Mouse (Mus musculus) neural tube, embryonic 10.5 days (tissue): Measurements from ENCODE around the gene Rhoq.
A peak's percentile ranks its signal among the peaks of the same experiment; 100 is the strongest.

Experiments used
- DNase-seq: peaks from one replicate; pipeline ENCODE4 v3.0.0-alpha.2; 2017; ENCODE audit warnings: low spot score; ENCODE audit errors: extremely low spot score

Rhoq gene

DNA sequence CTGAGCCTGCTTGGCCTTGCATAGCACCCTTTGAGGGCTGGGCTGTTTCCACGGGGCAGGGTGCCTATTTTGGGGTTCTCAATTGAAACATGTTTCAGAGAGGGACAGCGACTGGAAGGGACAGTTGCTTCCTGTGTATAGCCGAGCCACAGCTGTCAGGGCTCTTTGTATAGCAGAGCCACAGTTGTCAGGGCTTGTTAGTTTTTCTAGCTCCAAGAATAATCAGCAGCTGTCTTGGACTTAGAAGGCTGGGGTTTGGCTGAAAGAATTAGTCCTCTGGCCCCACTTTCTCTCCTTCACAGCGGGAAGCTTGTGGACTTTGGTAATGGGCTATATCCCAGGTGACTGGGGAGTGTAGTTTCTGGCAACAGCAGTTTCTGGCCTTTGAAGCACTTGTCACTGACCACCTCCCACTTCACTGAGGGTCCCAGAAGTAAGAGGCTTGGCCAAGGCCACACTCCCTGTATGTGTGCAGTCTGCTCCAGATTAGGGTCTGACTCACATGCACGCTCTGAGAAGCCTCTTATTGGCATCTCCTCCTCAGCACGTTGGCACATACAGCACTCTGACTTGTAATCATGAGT is 25.8 kb downstream of the Rhoq start:
- DNase-seq = no peak

DNA sequence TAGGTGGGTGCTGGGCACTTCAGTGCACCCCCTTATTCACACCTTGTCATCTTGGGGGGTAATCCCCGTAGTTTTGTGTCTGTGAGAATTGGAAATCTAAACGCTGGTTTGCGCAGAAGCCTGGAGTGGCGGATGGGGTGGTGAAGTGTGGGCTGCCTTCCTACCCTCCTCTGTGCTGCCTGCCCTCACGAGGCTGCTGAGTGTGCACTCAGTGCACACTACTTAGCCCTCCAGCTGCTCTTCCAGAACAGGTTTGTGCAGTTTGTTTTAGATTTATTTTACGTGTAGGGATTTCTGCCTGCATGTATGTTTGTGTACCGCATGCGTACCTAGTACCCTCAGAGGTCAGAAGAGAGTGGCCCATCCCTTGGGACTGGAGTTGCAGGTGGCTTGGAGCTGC is 28.4 kb downstream of the Rhoq start:
- no peak for DNase-seq

DNA sequence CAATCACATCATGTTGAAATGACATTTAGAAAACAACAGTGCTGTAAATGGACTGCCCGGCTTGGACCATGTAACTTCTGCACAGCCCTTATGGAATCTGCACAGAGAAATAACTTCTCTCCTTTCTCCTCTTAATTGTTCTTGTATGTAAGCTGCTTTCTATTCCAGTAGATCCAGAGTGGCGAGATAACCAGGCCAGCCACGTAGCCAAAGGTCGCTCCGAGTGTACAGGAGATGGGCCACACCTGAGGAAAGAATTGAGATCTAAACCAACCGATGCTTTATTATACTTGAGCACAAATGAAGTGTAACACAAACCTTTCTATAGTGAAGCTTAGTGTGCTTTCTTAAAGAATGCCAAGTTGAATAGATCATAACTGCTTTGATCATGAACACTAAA is 34.4 kb downstream of the Rhoq start:
- no peak for DNase-seq

DNA sequence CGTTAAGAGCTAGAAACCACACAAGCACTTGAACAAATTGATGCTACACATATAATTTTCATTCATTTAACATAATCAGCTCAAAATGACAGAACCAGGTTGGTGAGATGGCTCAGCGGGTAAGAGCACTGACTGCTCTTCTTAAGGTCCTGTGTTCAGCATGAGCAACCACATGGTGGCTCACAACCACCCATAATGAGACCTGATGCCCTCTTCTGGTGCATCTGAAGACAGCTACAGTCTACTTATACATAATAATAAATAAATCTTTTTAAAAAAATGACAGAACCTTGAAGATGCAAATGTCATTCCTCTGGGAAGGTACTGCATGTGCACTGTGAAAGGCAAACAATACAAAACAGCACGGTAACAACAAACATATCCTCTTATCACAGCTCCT is 46.1 kb downstream of the Rhoq start:
- DNase-seq = no peak

DNA sequence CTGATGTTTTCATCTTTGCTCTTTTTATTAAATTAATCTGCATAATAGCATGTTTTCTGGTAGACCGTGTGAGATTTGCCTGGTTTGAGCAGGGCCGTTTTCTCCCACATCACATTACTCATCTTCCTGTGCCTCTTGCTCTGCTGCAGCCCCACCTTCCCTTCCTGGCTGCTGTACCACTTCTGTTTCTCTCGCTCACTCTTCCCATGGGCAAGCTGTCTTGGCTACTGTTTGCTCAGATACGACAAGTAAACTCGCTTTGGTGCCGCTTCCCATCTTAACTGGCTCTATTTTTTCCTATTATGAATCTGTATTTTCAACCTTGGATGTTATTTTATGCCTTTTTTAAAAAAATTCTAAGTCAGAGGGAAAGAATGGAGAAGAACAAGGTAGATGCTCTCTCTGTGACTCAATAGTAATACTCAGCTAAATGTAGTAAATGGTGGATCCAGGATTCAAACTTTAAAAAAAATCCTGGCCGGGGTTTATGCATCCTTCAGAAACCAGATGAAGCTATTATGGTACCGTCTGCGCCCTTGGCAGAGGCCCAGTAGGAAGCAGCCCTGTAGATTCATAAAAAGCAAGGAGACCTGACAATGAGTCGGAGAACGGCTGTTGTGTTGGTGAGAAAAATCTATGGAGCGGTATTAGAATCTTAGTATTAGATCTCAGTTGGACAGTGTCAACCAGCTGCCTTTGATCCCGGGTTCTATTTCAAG is 48.6 kb downstream of the Rhoq start:
- no peak for DNase-seq

DNA sequence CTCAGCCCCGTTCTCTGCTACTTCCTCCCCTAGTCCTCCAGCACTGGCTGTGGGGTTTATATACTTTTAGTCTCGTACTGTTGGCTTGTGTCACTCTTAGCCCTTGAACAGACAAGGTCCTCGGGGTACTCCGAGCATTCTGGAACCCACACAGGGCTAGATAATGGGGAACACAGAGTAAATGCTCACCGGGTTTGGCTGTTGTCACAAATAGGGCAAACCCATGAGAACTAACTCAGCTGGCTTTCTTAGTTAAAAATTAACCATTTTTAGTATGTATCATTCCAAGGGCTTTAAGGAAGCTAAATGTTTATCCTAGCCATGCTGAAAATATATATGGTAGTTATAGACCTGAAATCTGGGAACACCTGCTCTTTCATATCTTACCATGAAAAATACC is 56.8 kb downstream of the Rhoq start:
- DNase-seq = no peak

DNA sequence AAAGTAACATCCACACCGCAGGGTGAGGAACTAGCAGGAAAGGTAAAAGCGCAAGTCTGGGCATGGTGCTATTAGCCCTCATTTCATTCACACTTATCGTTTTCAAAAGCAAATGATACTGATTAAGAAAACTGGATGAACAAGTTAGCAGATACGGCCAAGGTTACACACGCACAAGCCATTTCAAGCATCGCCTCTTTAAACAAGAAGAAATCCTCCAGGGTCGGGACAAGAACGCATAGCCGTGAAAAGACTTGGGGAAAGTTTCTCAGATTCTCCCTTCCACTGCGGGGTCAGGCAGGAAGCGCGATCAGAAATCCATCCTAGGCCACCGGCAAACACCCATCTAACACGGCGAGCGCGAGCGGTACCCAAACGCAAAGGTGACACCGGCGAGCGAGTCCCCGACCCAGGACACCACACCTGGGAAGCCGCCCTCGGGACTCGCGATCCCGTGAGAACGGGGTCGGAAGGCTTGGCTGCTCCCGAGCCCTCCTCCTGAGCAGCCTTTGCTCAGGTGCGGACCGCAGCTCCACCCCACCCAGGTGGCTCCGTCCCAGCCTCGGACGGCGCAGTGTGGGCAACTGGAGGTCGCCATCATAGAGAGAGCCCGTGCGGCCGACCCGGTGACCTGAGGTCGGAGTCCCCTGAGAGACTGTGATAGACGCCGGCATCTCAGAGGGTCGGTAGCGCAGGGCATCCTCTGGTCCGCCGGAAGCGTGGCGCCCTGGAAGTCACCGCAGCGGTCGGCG is 61.8 kb downstream of the Rhoq start:
- no peak for DNase-seq

DNA sequence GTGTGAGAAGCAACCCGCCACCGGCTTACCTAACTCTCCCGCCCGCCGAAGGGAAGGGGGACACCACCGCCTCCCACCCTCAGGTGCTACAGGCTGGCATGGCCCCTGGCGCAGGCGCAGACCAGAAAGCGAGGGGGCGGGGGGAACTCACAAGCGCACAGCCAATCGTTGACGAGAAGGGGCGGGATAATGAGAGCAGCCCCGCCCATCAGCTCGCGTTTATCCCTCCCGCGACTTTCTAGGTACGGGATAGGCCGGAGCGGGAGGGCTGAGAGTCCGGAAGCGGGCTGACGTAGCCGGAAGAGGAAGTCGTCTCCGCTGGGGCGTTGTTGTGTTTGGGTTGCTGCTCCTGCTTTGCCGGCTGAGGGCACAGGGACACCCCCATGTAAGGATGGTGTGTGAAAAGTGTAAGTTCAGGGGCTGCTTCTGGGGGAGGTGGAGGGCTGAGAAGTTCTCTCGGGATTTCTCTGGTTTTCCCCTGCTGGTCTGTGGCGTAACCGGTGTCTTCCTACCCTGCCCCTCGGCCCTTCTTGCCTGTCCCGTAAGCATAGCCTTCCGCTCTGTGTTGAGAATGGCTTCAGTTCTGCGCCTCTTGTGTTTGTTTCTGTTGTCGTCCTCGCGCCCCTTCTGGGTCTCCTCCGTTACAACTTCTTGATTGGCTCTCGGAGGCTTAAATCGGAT is 62.5 kb downstream of the Rhoq start, which contains the start of the genes Pigf and Cript:
Pigf (minus strand) TSS at position 138 of the 681 bp plus-strand sequence.
Cript (plus strand) TSS at position 282 of the 681 bp plus-strand sequence.
- peak; percentile 96 for DNase-seq

DNA sequence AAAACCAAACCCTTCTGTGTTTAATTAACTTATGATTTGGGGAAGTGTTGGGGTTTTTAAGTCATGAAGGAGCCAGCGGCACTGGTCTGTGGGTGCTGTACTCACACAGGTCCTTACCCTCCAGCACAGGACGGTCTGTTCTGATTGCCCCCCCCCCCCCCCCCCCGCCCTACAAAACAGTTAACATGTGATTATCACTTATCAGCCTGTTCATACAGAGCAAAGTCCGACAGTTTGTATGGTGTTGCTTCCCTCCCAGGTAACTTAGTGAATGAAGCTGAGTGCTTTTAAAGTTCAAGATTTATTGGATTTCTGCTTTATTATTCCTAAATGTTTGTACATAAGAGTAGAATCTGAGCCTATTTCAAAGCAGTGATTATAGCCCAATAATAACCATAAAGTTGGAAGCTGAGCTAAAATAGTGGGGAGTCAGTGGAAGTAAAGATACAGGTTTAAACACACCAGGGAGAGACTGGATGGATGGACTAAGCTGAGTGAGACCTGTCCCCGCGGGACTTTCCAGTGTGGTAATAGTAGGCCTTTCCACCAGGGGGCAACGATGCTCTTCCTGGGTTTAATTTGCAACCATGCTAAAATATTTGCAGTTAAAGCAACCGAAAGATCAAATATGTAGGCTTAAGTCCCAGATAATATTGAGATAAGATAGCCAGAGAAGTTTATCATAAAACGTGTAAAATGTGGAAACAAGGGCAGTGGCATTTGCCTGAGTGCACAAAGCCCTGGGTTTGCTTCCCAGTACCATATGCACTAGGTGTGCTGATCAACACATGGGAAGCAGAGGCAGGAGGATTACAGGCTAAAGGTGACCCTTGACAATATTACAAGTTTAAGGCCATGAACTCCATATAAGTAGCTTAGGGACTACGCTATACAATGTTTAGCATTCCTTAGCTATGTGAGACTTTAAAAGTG is 73.5 kb downstream of the Rhoq start:
- DNase-seq = no peak

DNA sequence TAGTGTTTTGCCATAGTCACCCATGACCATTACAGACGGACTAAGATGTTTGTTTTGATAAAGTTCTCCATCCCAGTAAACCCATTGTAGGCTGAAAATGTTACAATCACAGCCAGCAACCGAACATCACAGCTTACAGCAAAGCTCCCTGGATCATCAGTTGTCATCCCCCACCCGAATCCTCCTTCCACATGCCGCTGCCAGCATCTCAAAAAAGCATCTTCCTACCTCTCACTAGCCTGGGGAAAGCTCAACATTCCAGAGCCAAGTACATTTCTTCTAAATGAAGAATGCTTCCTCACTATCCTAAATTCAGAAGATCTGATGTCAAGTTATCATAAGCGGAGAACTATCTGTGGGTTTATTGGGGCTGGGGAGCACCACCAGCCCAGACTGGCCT is 75.6 kb downstream of the Rhoq start:
- DNase-seq = no peak

DNA sequence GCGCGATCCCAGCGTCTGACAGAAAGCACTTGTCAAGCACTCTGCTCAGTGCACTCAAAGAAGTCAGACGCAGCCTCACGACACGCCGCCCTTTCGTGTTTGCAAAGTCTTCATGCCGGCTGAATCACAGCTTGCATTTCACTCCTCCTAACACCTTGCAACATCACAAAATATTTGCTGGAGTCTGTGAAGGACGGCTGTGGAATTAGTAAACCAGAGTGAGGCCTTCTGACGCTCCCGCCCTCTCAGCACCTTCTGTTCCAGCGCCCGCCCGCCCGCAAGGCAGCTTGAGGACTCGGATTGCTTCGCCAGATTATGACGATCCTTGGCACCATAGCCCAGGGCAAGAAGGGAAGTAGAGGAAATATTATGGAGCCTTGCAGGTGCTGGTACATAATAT is 78.9 kb downstream of the Rhoq start:
- no peak for DNase-seq

DNA sequence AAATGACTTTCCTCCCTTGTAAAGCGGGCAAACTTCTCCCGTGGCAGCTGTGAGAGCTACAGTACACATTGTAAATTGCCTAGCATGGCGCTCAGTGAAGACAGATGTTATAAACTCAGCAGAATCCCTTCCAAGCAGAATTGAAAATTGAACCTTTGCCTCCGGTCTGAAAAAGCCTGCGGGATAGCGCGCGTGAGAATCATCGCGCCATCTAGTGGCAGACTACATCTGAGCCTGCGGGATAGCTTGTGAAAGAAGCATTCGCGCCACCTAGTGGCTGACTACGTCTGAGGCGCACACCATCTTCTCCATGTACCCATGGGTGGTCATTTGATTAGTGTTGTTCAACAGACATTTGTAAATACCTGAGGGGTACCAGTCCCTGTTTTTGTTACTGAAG is 81.5 kb downstream of the Rhoq start:
- peak; percentile 91 for DNase-seq

DNA sequence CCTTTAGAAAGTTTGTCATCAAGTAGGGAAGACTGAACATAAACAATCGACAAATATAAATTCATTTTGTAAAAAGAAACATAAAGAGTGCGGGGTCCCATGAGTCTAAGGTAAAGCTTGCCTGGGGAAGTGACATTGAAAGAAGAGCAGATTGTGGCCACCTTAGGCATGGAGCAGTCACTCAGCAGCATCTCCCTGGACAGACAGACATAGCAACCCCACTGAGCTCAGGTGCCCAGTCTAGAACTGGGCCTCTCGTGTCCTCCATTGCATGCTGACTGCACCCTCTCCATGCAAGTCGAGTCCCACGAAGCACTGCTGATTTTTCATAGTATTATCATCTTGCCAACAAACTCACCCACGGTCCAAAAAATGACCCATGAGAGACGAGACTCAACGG is 81.9 kb downstream of the Rhoq start:
- DNase-seq = no peak
